Mouse (Mus musculus) hematopoietic stem cell, adult 5-6 weeks (primary cell): Measurements from ENCODE around the gene Sema3a. TPM values are rescaled to one million over a fixed set of nuclear protein-coding genes. Genes with fewer than 3 reads are reported as not detected.

Experiments used
- ATAC-seq, 2 experiments: fragments of 125-278 bp in 1 of 2; replicated peaks in 1 of 2; 2 replicates each; pipeline ENCODE4 v1.8.0; 2016 to 2017; ENCODE audit warnings: inconsistent platforms in 2 of 2, mild to moderate bottlenecking in 2 of 2, moderate number of reproducible peaks in 2 of 2, low read depth in 1 of 2, moderate TSS enrichment in 1 of 2; ENCODE audit not compliant: low FRiP score in 2 of 2, poor library complexity in 2 of 2, severe bottlenecking in 2 of 2, insufficient read depth in 1 of 2, low TSS enrichment in 1 of 2
- total RNA-seq: library from RNA; stranded (forward); fragments of 172-1452, 232-1000 nt; gene quantifications from 2 replicates; pipeline ENCODE4 v1.2.3, GENCODE M21; 2017

Gene Sema3a
- total RNA-seq, 1 experiment from 2014 or later, result not detected

DNA sequence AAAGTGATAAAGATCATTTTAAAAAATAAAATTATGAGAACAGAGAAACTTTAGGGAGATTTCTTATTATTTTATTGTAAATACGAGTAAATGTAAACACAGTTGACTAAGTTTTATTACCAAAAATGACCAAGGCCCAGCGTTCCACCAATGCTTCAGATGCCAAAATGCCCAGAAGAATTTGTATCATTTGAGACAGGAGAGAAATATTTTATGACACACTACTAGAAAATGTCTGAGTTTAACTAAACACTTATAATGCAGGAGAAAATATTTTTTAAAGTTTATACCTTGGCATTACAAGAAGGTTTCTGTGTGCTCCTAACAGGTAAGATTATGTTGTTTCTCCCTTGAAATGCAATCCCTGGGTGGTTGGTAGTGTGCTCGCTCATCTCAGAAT is 261.4 kb downstream of the Sema3a start:
- ATAC-seq, result no peak

- ATAC-seq, result no peak
Observed at GRCm38 (mm10) chr5:13387679-13388078, 262.5 kb downstream of the Sema3a start.

DNA sequence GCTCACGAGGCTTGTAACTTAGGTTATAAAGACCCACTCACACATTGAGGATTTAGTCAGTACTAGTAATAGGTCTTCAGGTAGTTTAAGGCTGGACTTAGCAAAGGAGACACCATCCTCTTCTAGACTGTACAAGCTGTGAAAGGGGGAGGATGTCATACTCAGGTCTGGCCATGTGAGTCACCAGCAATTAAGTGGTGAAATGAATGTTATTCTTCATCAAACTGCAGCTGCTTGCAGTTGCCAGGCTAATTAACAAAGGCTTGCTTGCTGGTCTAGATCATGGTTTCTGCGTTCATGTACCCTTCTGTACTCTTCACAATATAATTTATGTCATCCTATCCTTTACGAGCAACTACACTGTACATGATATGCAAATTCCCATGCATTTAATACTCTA is 264.8 kb downstream of the Sema3a start:
- ATAC-seq, result no peak

- ATAC-seq, result 0 out of 4 replicates have a peak, but pooled peaks of 1 of the 2 experiments have one; percentile 27
Observed at GRCm38 (mm10) chr5:13405432-13405831, 280.2 kb downstream of the Sema3a start.

- ATAC-seq, result no peak
Observed at GRCm38 (mm10) chr5:13406131-13406530, 280.9 kb downstream of the Sema3a start.

DNA sequence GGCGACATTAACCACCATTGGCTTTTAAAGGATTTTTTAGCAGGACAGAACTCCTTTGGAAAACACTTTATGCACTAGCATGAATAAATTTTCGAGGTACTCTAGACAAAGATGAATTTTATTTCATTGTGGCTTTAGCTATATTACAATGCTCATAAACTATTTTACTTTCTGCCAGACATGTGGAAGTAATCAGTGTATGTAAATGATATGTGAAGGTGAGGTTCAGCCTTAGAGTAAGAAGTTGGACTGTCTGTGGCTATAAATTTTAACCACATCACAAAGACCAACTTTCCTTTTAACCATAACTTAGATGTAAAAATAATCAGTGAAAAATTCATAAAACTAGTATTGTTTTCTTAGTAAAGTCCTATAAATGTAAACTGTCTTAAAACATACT is 286.7 kb downstream of the Sema3a start:
- no peak for ATAC-seq

DNA sequence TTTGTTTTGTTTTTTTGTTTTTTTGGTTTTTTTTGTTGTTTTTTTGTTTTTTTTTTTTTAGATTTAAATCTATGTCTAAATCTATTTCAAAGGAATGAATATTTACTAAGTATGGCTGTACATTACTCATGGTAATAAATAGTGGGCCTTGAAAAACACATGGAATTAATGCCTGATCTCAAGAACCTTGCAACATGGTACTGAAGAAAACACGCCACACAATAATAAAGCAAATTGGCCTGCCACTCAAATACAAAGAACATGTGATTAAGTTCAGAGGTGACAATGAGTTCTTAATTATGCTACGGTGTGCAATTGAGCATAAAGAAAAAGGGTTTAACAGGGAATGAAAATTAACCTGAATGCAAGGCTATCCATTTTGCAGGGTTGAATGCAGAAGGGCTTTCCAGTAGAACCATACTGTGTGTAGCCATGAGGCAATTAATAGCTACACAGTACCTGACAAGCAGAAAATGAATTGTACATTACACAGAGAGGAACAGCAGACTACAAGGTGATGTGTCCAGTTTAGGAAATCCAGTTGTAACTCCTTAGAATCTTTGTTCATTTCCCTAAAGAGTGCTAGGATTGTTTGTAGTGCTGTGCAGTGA is 288.8 kb downstream of the Sema3a start:
- ATAC-seq, result no peak

DNA sequence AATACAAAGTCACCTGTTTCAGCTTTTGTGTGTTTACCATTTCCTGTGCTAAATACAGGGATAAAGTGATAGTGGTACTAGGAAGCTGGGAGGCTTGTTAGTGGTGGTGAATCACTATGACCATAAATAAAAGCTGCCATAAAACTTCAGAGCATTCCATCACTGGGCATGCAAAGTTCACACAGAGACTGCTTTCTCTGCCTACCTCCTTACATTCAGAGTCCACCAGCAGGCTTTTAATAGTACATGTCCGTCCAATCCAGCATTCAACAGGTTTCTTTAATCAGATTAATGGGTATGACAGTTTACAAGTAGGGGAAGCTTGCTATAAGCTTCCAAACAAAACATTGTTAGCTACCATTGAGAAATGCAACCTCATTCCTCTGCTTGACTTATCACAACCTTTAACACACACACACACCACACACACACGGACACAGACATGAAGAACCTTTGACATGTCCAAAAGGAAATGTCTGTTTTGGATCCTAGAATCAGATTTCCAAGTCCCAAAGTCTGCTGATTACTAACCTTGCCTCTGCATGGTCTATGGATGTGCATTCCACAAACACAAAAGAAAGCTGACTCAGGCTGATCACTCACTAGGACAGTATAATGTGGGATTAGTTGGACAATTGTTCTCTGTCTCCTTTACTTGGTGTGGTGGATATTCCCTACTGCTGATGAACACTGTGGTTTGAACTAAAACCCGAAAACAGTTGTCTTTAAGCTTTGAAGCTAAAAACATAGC is 291.9 kb downstream of the Sema3a start:
- ATAC-seq, result no peak

GRCm38 (mm10) chr5:13421276-13421925 is 296.2 kb downstream of the Sema3a start:
- ATAC-seq, result no peak

DNA sequence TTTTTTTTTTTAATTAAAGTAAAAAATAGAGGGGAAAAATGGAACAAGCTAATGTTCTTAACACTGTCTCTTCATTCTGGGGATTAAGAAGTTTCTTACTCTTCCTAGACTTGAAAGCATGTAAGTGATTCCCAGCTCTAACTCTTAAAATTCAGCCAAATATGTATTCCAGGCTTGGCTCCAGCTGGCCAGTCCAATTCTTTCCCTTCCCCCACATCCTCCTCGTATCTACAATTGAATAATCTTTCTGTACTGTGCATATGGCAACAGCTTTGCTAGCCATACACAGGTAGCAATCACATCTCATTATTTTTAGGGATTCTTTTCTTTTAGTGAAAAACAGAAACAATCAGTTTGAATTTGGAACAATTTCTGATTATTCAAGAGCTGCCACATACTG is 303.5 kb downstream of the Sema3a start:
- no peak for ATAC-seq

DNA sequence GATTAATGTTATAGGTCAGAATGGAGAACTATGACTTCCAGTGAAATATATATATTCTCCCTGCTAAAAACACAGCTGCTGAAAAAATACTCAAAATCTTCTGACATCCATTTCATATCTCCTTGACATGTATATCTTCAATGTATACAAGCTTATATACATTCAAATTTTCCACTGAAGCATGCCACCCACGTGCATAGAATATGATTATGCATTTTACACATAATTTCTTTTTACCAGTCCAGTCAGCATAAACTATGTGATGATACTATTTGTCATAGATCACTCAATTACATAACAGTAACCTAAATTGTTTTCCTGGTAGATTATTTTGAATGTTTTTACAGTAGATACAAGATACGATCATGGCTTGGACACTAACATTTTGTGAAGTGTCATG is 306.6 kb downstream of the Sema3a start:
- ATAC-seq, result no peak

DNA sequence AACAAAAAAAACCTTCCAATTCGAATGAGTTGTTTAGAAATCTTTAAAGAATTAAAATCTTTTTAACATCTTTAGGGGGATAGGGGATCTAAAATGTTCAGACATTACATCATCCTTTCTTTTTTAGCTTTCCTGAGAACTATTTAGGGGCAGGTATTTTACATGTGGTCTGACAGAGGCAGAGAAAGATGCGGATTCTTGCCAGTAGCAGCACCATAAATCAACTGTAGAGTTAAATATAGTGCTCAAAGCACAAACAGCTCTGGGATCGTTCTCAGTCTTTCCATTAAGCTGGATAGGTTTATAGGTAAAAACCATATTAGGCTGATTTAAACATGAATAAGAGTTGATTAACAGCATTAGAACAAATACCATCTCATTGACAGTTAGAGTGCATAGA is 307.4 kb downstream of the Sema3a start:
- ATAC-seq, result no peak

DNA sequence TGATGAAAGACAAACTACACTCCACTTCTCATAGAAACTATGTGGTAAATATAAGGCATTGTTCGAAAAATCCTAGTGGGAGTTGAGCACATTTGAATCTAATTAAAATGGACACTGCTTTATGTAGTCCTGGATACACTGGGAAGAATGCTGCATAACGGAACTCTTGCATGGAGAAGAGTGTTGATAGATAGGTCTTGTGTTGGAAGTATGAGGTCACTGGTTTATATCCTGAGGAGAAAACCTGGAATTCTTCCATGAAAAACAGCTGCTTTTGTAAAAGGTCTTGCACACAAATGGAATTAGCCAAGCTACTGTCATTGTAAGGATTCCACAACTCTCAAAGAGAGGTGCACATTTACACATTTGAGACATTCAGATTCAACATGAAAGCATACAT is 308.1 kb downstream of the Sema3a start:
- ATAC-seq, result no peak

DNA sequence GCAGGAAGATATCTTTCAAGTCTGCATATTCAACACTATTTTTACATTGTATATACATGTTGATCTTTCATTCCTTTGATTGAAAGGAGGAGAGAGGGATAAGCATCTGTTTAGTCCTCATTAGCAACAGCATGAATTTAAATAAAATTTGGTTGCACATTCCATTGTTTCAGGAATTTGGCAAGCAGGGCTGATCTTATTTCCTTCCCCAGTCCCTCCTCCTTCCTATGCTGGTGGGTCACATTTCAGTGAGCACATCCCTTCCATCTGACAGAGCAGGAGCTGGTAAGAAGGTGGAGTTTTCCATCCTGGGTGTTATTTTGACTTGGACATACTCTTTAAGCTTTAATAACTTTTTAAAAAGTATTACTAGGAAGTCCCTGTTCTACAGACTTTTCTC is 315.9 kb downstream of the Sema3a start:
- ATAC-seq, result no peak

GRCm38 (mm10) chr5:13460182-13461001 is 335.2 kb downstream of the Sema3a start:
- peak; percentile 69 to 81 for ATAC-seq

DNA sequence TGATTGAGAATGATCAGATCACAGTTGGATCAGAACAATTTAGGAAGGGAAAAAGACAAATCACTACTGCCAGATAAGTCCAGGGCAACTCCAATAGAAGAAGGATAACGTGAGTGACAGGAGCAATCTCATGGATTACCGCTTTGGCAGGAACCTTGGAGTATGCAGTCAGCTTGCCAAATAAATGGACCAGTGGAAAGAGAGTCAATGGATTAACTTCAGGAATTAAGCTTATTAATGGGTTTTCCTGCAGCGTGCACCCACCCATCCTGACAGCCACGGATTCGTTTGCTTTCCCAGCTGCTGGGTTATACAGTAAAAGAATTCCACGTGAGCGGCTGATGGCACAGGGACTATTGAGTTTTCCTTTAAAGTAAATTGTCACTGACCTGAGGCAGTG is 343.6 kb downstream of the Sema3a start:
- no peak for ATAC-seq

GRCm38 (mm10) chr5:13469401-13469800 is 344.2 kb downstream of the Sema3a start:
- ATAC-seq, result no peak
